Mouse (Mus musculus) cortical plate, adult 2 months (tissue): ENCODE data around the gene Ccdc163.

Source experiments
- CTCF ChIP-seq: fragments of 200-500 bp; IDR thresholded peaks from 2 replicates; pipeline ENCODE4 v1.5.1; 2011; ENCODE audit warnings: mild to moderate bottlenecking, control low read depth, low read length; ENCODE audit not compliant: insufficient read depth; ENCODE audit errors: extremely low read depth
- POLR2A ChIP-seq: fragments of 200-500 bp; IDR thresholded peaks from 2 replicates; pipeline ENCODE4 v1.6.1; 2011; ENCODE audit warnings: mild to moderate bottlenecking, low read length, control low read depth; ENCODE audit not compliant: insufficient read depth; ENCODE audit errors: extremely low read depth

DNA sequence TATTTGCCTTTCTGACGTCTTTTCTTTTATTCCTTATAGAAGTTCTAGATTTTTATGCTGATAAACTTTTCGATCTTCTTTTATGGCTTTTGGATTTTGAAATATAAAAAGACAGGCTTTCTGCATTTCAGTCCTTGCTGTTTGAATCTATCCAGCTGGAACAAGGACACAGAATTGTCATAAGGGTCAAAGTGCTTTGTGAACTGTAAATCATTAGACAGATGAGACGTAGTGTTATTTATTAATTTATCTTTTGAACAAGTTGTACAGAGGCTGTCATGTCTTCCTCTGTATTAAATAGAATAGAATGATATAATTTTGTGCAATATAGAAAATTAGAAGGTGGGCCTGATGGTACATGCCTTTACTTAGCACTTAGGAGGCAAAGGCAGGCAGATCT lies 19.1 kb downstream of the Ccdc163 start:
- TF ChIP-seq CTCF: no peak
- no peak for TF ChIP-seq POLR2A
